Mouse (Mus musculus) hindbrain, embryonic 10.5 days (tissue): ENCODE results near the gene Rgs5. TPM values are rescaled to one million over a fixed set of nuclear protein-coding genes. Genes with fewer than 3 reads are reported as not detected.

Experiments
- DNase-seq: peaks from one replicate; pipeline ENCODE4 v3.0.0-alpha.2; 2017; ENCODE audit warnings: low spot score
- H3K27ac ChIP-seq: fragments of 300-500 bp; sonication (generic); 2 replicates; pipeline ENCODE4 v1.5.1; 2016; ENCODE audit warnings: mild to moderate bottlenecking, moderate library complexity
- H3K27me3 ChIP-seq: fragments of 300-500 bp; sonication (generic); 2 replicates; pipeline ENCODE4 v1.6.1; 2016; ENCODE audit warnings: mild to moderate bottlenecking; ENCODE audit not compliant: poor library complexity, insufficient read depth, severe bottlenecking
- H3K36me3 ChIP-seq: fragments of 300-500 bp; sonication (generic); 2 replicates; pipeline ENCODE4 v1.6.1; 2016; ENCODE audit warnings: mild to moderate bottlenecking, moderate library complexity
- H3K4me1 ChIP-seq: fragments of 300-500 bp; sonication (generic); replicated peaks from 2 replicates; pipeline ENCODE4 v1.6.1; 2016; ENCODE audit warnings: mild to moderate bottlenecking
- H3K4me3 ChIP-seq: fragments of 300-500 bp; sonication (generic); 2 replicates; pipeline ENCODE4 v1.5.1; 2016; ENCODE audit warnings: mild to moderate bottlenecking, moderate library complexity
- H3K9me3 ChIP-seq: fragments of 300-500 bp; sonication (generic); 2 replicates; pipeline ENCODE4 v1.6.1; 2016; ENCODE audit warnings: mild to moderate bottlenecking, moderate library complexity
- WGBS: fragments of 180-500 bp; shearing (Covaris S2); methylation state at CpG from one replicate; pipeline ENCODE4 v1.1.7; 2016; 5-methylcytosine and 5-hydroxymethylcytosine counted together
- polyA plus RNA-seq: library from polyadenylated mRNA; unstranded; fragments of >200 nt; fragmentation: Nextera tagmentation; extraction: Ambion mirVana; gene quantifications from 2 replicates; pipeline ENCODE4 v1.2.1, GENCODE M21; 2016

Gene Rgs5
- 0.45 and 1.4 TPM in 2 replicates for polyA plus RNA-seq

DNA sequence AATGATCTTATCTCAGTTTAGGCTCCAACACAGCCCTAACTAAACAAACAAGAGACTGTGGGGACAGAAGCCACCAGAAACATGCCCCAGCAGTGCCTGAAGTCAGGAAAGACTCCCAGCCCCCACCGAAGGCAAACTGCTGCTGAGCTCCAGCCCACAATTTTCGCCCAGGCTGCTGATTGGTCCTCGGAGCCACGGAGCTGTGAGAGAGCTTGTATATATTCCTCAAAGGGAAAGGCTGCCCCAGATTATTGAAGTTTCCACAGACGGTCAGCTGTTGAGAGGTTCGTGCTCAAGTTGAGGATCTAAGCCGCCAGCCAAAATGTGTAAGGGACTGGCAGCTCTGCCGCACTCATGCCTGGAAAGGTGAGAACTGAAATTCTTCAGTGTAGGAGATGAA lies at the start of gene Rgs5:
Gene Rgs5 (plus strand): TSS at position 246 of the 400 bp plus-strand sequence.
- H3K4me1 ChIP-seq, result peaks cover 15% of the 10 kb centered on the region
- peak; percentile 18 for DNase-seq
- H3K27ac ChIP-seq, result no peak within 1 kb of the TSS
- H3K27me3 ChIP-seq, result no peaks in the 10 kb centered on the region
- H3K36me3 ChIP-seq, result no peaks in the 10 kb centered on the region
- no peak within 1 kb of the TSS for H3K4me3 ChIP-seq
- no peaks in the 10 kb centered on the region for H3K9me3 ChIP-seq
- 29% methylated on average over 8 of the region's 8 CpGs for WGBS

DNA sequence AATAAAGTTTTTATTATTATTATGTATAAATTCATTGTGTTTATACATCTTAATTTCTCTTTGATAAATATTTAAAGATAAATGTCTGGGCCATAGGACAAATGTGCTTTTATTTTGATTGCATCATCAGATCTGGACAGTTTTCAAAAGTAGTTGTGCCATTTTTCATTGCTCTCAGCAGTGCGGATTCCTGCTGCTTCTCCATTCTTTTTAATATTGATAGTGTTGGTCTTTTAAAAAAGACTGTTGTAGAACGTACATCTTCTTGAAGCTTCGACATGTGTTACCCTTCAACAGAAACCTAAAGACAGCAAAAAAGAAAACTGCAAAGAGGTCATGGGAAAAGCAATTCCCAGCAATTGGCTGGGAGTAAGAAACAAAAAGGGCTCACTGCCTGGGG lies 49.1 kb upstream of the Rgs5 start:
- Histone ChIP-seq H3K27me3 (no peaks in the 10 kb centered on the region), H3K4me3 (no peak overlapping the region), H3K36me3 (no peaks in the 10 kb centered on the region), H3K9me3 (no peaks in the 10 kb centered on the region), H3K27ac (no peak overlapping the region), H3K4me1 (no peaks in the 10 kb centered on the region)
- no peak for DNase-seq
- WGBS, result 75% methylated on average over 3 of the region's 3 CpGs

DNA sequence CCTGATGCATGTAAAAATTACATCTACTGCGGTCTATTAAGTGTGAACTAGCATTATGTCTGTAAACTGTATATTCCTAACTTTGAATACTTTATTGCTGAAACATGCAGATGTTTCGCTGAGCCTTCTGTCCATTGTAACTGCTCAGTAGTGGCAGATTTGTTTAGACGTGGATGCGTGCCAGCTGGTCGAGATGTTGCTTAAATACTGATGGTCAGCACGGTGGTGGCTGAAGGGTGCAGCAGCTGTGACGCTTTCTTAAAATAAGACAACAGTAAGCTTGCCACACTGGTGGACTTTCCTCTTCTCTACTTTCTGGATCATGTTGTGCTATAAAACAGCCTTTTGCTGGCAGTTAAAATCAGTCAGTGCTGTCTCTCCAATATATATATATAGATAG lies 25.6 kb upstream of the Rgs5 start:
- Histone ChIP-seq H3K9me3 (no peaks in the 10 kb centered on the region), H3K4me3 (no peak overlapping the region), H3K4me1 (no peaks in the 10 kb centered on the region), H3K36me3 (no peaks in the 10 kb centered on the region), H3K27ac (no peak overlapping the region), H3K27me3 (no peaks in the 10 kb centered on the region)
- 89% methylated on average over 7 of the region's 7 CpGs for WGBS
- DNase-seq, result no peak

DNA sequence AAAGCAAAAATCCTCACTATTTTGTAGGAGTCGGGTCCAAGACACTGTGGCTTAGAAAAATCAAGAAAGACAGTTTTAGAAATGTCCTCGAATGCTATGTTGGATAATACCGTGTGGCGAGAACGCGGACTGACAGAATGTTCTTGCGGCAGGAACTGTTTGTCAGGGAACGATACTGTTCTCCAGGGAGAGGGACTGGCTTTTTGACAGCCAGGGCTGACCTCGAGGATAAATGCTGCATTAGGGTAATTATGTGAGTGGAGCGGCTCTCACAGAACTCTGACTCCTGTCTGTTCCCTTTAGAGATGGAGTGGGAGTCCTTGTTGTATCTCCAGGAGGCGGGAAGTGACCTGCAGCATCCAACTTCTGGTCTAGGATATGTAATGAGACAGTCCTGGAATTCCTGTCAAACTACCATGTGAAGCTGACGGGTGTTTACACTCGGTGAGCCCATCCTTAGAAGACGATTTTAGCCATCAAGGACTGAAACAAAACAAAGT lies 18.0 kb upstream of the Rgs5 start:
- no peaks in the 10 kb centered on the region for H3K9me3 ChIP-seq
- WGBS, result 74% methylated on average over 14 of the region's 14 CpGs
- no peak for DNase-seq
- H3K4me3 ChIP-seq, result no peak overlapping the region
- H3K4me1 ChIP-seq, result no peaks in the 10 kb centered on the region
- no peaks in the 10 kb centered on the region for H3K36me3 ChIP-seq
- H3K27me3 ChIP-seq, result no peaks in the 10 kb centered on the region
- H3K27ac ChIP-seq, result no peak overlapping the region

DNA sequence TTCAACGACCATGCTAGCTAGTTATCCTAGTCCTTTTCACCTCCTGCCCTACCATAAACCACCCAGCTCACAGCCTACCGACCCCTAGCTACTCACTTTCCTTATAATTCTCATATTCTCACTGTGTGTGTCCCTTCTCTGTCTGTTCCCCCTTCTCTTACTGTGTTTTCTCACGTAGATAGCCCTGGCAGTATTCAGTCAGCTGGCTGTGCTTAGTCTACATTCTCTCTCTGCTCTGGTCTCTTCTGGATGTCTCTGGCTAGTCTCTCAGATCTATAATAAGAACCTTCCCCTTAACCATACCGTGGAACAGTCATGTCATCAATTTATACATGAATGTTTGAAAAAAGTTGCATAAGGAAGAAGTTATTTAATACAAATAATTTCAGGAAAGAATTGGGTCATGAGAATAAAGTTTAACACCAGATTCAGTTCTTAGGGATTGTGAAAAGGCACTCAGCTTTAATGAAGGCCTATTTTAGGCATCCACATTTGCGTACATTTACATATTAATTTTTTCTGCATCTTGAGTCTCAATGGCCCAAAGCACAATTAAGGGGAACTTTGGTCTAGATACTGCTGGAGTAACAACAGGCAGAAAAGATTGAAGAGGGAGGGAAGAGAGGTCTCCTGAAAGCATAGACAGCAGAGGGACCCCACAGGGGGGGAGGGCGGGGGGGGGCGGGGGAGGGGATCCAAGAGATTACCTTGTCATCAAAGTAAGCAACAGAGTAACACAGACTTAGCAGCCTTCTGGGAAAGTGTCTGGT lies 10.2 kb upstream of the Rgs5 start:
- Histone ChIP-seq H3K4me3 (no peak overlapping the region), H3K27ac (no peak overlapping the region), H3K36me3 (no peaks in the 10 kb centered on the region), H3K4me1 (no peaks in the 10 kb centered on the region), H3K27me3 (no peaks in the 10 kb centered on the region), H3K9me3 (no peaks in the 10 kb centered on the region)
- 80% methylated on average over 7 of the region's 7 CpGs for WGBS
- no peak for DNase-seq

DNA sequence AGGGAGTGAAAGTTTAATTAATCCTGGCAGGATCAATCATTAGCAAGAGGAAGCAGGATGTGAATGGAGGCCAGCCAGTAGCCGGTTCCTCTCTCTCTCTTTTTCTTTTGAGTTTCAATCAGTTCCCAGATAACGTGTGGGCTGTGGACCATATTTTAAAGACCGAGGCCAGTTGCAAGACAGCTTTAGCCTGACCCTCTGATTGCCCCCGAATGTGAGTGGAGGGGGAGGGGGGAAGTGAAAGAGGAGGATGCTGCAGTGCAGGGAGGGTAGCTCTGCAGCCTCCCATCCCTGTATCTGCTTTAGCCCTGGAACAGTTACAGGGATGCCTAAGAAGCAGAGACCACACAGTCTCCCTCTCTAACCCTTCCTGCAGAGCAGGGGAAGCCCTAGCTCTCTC lies 4.2 kb downstream of the Rgs5 start:
- no peak for DNase-seq
- Histone ChIP-seq H3K4me3 (no peak overlapping the region), H3K9me3 (no peaks in the 10 kb centered on the region), H3K27me3 (no peaks in the 10 kb centered on the region), H3K36me3 (no peaks in the 10 kb centered on the region), H3K4me1 (peaks cover 15% of the 10 kb centered on the region), H3K27ac (no peak overlapping the region)
- 30% methylated on average over 4 of the region's 4 CpGs for WGBS

DNA sequence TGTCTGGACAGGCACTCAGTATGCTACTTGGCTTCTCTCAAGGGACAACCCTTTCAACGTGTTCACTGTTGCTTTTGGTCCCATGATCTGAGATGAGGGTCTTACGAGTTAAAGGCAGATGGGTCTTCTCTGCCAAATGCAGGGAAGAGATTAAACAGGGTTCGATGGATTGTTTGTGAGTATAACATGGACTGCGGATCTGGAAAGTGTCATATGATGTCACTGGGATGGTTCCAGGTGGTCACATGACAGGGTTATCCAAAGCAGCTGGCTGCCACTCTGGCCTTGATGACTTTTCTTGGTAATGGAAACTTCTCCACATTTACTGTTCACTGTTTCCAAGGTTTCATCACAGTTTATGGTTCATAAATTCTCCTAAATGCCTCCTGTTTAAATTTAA lies 12.0 kb downstream of the Rgs5 start:
- DNase-seq, result no peak
- H3K27me3 ChIP-seq, result no peaks in the 10 kb centered on the region
- no peak overlapping the region for H3K27ac ChIP-seq
- no peaks in the 10 kb centered on the region for H3K36me3 ChIP-seq
- WGBS, result 82% methylated on average over 4 of the region's 4 CpGs
- H3K9me3 ChIP-seq, result no peaks in the 10 kb centered on the region
- H3K4me1 ChIP-seq, result no peaks in the 10 kb centered on the region
- no peak overlapping the region for H3K4me3 ChIP-seq

DNA sequence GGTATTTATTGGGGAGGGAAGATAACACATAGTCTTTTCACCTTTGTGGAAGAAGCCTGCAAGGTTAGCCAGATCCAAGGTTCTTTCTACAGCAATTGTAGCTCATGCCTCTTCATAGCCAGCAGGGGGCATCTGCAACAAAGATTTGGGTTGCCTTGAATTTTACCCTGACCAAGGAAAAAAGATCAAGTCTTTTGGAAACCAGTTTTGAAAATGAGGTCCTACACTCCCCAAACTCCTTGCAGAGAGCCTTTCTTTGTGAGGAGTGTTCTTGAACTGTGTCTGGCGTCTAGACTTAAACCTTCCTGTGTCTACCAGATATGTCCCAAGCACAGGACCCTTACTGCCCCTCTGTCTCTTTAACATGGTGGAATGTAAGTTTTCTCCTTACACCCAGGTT lies 15.4 kb downstream of the Rgs5 start:
- Histone ChIP-seq H3K9me3 (no peaks in the 10 kb centered on the region), H3K4me1 (peaks cover 8% of the 10 kb centered on the region; the same call in 1 of the 2 replicates), H3K36me3 (no peaks in the 10 kb centered on the region), H3K4me3 (no peak overlapping the region), H3K27me3 (no peaks in the 10 kb centered on the region), H3K27ac (no peak overlapping the region)
- WGBS, result 67% methylated on average over 1 of the region's 1 CpGs
- DNase-seq, result peak; percentile 33

DNA sequence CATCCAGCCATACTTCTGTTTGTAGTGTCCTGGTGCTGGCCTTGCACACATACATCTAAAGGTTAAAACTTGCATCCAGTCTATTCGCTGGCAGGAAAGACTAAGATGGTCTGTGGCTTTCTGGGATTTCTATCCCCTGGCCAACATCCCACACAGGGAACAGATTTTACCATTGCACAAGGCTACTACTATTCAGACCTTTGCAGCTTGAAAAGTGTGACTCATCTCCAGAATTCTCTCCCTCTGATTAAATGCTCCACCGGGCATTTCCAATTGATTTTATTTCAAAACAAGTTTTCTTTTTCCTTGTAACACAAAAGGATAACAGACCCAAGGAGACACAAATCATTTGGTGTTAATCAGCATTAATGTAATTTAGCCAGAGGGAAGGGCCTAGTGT lies 16.5 kb downstream of the Rgs5 start:
- Histone ChIP-seq H3K36me3 (no peaks in the 10 kb centered on the region), H3K27ac (no peak overlapping the region), H3K4me3 (no peak overlapping the region), H3K9me3 (no peaks in the 10 kb centered on the region), H3K27me3 (no peaks in the 10 kb centered on the region), H3K4me1 (peaks cover 11% of the 10 kb centered on the region; the same call in 1 of the 2 replicates)
- 85% methylated on average over 2 of the region's 2 CpGs for WGBS
- DNase-seq, result no peak

DNA sequence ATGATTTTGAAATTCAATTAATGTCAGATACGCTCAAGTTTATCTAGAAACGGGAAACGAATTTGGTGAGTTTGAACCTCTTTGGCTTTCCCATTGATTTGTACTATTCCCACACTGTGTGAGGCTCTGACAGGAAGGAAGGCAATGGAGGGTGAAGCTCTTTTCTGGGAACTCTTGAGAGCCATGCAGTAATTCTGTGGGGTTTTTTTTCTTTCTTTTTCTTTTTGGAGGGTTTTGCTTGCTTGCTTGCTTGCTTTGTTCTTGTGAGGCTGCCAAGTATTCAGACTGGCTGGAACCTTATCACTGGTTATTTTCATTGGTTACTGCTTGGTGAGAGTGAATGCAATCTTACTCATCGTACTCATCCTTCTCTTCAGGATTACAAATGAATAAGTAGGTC lies 17.0 kb downstream of the Rgs5 start:
- Histone ChIP-seq H3K27ac (no peak overlapping the region), H3K36me3 (no peaks in the 10 kb centered on the region), H3K4me1 (peaks cover 11% of the 10 kb centered on the region; the same call in 1 of the 2 replicates), H3K27me3 (no peaks in the 10 kb centered on the region), H3K4me3 (no peak overlapping the region), H3K9me3 (no peaks in the 10 kb centered on the region)
- 75% methylated on average over 4 of the region's 4 CpGs for WGBS
- DNase-seq, result no peak

DNA sequence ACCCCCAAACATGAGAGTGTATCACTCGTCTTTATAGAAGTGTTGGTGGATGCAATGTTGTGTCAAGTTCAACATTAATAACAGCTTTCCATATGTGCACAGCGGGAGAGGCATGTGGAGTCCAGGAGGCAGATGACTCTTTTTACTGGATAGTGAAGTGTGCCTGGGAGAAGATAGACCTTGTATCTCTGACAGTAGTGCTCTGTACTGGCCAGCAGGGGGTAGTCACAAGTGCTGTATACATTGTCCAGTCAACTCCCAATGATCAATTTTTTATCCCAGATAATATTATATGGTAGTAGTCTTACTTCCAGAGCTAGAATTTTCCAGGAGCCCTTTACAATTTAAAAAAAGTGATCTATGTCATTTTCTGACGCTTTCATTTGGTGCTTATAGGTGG lies 18.8 kb downstream of the Rgs5 start:
- Histone ChIP-seq H3K9me3 (no peaks in the 10 kb centered on the region), H3K27ac (no peak overlapping the region), H3K4me1 (peaks cover 11% of the 10 kb centered on the region; the same call in 1 of the 2 replicates), H3K27me3 (no peaks in the 10 kb centered on the region), H3K36me3 (no peaks in the 10 kb centered on the region), H3K4me3 (no peak overlapping the region)
- WGBS, result 54% methylated on average over 3 of the region's 3 CpGs
- DNase-seq, result no peak

DNA sequence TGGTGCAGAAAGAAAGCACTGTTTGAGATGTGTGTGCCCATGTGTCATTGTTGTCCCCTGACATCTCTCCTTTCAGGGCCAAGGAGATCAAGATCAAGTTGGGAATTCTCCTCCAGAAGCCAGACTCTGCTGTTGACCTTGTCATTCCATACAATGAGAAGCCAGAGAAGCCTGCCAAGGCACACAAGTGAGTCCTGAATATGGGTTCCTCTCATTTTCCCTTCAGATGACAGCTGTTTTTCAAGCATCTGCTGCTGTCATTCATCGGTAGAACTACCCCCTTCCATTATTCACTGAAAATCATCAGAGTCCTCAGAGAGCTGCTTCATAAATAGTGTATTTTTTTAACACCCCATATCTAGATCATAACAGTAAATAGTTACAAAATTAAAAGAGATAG lies 21.4 kb downstream of the Rgs5 start:
- no peak for DNase-seq
- Histone ChIP-seq H3K27me3 (no peaks in the 10 kb centered on the region), H3K36me3 (no peaks in the 10 kb centered on the region), H3K4me3 (no peak overlapping the region), H3K9me3 (no peaks in the 10 kb centered on the region), H3K27ac (no peak overlapping the region), H3K4me1 (peaks cover 11% of the 10 kb centered on the region; the same call in 1 of the 2 replicates)
- WGBS, result 71% methylated on average over 1 of the region's 1 CpGs

DNA sequence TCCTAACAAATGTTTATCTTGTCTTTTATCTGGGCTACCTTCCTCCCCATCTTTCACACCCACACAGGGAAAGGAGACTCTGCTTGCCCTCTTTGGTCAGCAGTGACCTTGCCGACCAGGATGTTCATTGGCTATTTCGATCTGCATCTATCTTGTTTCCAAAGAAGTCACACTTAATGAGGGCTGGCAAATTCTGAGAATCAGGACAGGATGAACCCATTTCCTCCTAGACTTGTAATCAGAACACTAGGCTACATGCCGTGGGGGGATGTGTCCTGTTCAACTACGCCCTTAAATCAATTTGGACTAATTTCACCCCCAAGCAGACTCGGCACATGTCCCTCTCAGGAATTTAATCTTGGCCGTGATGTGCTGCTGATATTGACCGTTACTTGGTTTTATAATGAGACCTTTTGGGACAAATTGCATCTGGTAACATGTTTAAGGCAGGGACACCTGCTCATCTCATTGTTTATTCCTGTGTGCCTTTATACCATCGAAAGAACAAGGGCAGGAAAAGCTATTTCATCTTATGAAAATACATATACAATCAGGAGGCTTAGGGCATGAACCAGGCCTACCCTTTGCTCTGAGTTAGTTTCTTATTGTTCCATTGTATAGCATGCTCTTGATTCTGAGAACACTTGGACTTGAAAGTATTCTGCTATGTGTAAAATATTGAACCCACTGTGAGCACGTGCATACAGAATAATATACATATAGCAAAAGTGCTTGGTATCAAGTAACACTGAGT lies 25.3 kb downstream of the Rgs5 start:
- Histone ChIP-seq H3K4me3 (no peak overlapping the region), H3K36me3 (no peaks in the 10 kb centered on the region), H3K4me1 (peaks cover 2% of the 10 kb centered on the region; the same call in 1 of the 2 replicates), H3K27me3 (no peaks in the 10 kb centered on the region), H3K9me3 (no peaks in the 10 kb centered on the region), H3K27ac (no peak overlapping the region)
- DNase-seq, result no peak
- 87% methylated on average over 9 of the region's 9 CpGs for WGBS
